12 mouse cellular contexts compared by ENCODE assay signal in the genomic region with DNA sequence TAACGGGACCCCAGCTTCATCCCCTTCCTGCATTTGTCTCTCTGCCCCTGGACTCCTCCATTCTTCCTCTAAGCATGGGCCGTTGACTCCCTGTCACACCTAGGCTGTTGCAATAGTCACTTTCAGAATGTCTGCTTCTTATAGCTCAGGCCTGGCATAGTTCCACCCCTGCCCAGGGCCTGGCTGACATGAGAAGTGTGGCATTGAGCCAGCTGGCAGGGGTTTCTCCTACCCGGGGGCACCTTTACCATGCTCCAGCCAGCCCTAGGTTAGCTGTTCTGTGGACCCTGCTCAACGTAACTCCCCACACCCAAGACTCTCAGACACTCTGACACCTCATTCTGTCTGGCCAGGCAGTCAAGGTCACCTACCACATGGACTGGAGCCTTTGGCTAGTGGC. TPM values are rescaled to one million over a fixed set of nuclear protein-coding genes. Genes with fewer than 3 reads are reported as not detected.
DNase-seq lines count a peak whose midpoint lies in the region; ATAC-seq and TF ChIP-seq lines count a peak whose summit lies in the region.
"Had no signal": no experiment of that assay in that cellular context is flagged by ENCODE, and none has a peak within 500 bp of the region (broad histone marks: within the 10 kb centered on the region; RNA-seq: fewer than 3 reads in every experiment).

No protein-coding gene starts in this region.

- no peak overlapping the region for H3K4me3 ChIP-seq in kidney, embryonic 15.5 days (replicated peaks)
- no peak overlapping the region for H3K4me3 ChIP-seq in cerebellum, adult 2 months (replicated peaks; ENCODE audit: insufficient read depth, low read depth, low read length)
- no peak overlapping the region for H3K4me3 ChIP-seq in lung, postnatal 0 days (ENCODE audit: low read depth, low read length)
- H3K4me3 ChIP-seq: midbrain, embryonic 10.5 days had no signal

- H3K4me2 ChIP-seq in kidney, embryonic 15.5 days: no peak overlapping the region
- no peak overlapping the region for H3K4me2 ChIP-seq in lung, postnatal 0 days (replicated peaks; ENCODE audit: low read depth, low read length)

- no peak overlapping the region for H3K9ac ChIP-seq in kidney, embryonic 15.5 days
- H3K9ac ChIP-seq in lung, postnatal 0 days (replicated peaks; ENCODE audit: low read depth): no peak overlapping the region

- H3K27ac ChIP-seq in kidney, embryonic 15.5 days: no peak overlapping the region
- H3K27ac ChIP-seq in cerebellum, adult 2 months (ENCODE audit: insufficient read depth, low read length): no peak overlapping the region
- H3K27ac ChIP-seq in lung, postnatal 0 days (ENCODE audit: low read length): no peak overlapping the region
- H3K27ac ChIP-seq: midbrain, embryonic 10.5 days had no signal

- H3K27me3 ChIP-seq in kidney, embryonic 15.5 days: no peaks in the 10 kb centered on the region
- no peaks in the 10 kb centered on the region for H3K27me3 ChIP-seq in cerebellum, adult 2 months (ENCODE audit: control insufficient read depth, insufficient read depth, low read length)
- no peaks in the 10 kb centered on the region for H3K27me3 ChIP-seq in lung, postnatal 0 days (replicated peaks; ENCODE audit: insufficient read depth, low read length)

- H3K36me3 ChIP-seq in kidney, embryonic 15.5 days: no peaks in the 10 kb centered on the region
- no peaks in the 10 kb centered on the region for H3K36me3 ChIP-seq in lung, postnatal 0 days (ENCODE audit: insufficient read depth, low read length)
- H3K36me3 ChIP-seq: G1E; midbrain, embryonic 10.5 days had no signal

- TF ChIP-seq CTCF in cerebellum, adult 2 months (IDR thresholded peaks at IDR 0.05; ENCODE audit: borderline replicate concordance, insufficient read depth, low read depth, low read length): no peak
- TF ChIP-seq CTCF in lung, postnatal 0 days (IDR thresholded peaks at IDR 0.05): no peak

- TF ChIP-seq POLR2A in cerebellum, adult 2 months (IDR thresholded peaks at IDR 0.05; ENCODE audit: borderline replicate concordance, insufficient read depth, low read length): no peak

- peak; percentile 70 for DNase-seq in kidney, adult 18-20 months
- peak; percentile 54 to 63 for DNase-seq in cerebellum, adult 2 months
- DNase-seq in gastrocnemius, postnatal 25 days: peak; percentile 10
- DNase-seq in lung, postnatal 0 days (ENCODE audit: low spot score): peak; percentile 61
- no peak for DNase-seq in ovary, postnatal 10 days (ENCODE audit: low spot score)
- DNase-seq in neural tube, embryonic 10.5 days (ENCODE audit: extremely low spot score, low spot score): no peak
- DNase-seq in layer of hippocampus, postnatal 14 days (ENCODE audit: low spot score in 2 of 2): no peak
- DNase-seq: thymus, adult 2 months had no signal

- whole genome bisulfite sequencing in kidney, embryonic 15.5 days: 58% methylated on average over 4 of the region's 4 CpGs
- WGBS in cerebellum, adult 2 months: 41% methylated on average over 4 of the region's 4 CpGs
- 25% methylated on average over 4 of the region's 4 CpGs for WGBS in lung, postnatal 0 days

- no peaks in the 10 kb centered on the region for H3K9me3 ChIP-seq in kidney, embryonic 15.5 days (replicated peaks)
- H3K9me3 ChIP-seq in lung, postnatal 0 days (ENCODE audit: low read length): no peaks in the 10 kb centered on the region
- H3K9me3 ChIP-seq: G1E; midbrain, embryonic 10.5 days had no signal

- no peak for ATAC-seq in kidney, embryonic 15.5 days (replicated peaks; ENCODE audit: low FRiP score)
- ATAC-seq in lung, postnatal 0 days: peak; percentile 58
- ATAC-seq: hindbrain, embryonic 16.5 days had no signal

- H3K4me1 ChIP-seq in kidney, embryonic 15.5 days: peaks cover 16% of the 10 kb centered on the region
- peaks cover 32% of the 10 kb centered on the region for H3K4me1 ChIP-seq in cerebellum, adult 2 months (ENCODE audit: control insufficient read depth, insufficient read depth, low read length)
- no peaks in the 10 kb centered on the region for H3K4me1 ChIP-seq in lung, postnatal 0 days (ENCODE audit: insufficient read depth, low read depth, low read length)
- H3K4me1 ChIP-seq: midbrain, embryonic 10.5 days had no signal

- TF ChIP-seq EP300 in lung, postnatal 0 days (IDR thresholded peaks at IDR 0.05): no peak

RNA-seq across cellular contexts. Expression of gene Sctr, which starts 21.0 kb away (rescaled TPM):
- 0.63 and 1.2 TPM in 2 replicates for polyA plus RNA-seq in kidney, embryonic 15.5 days (2015; fragmentation: Nextera tagmentation; extraction: Ambion mirVana)
- 0.19 and 0.25 TPM in 2 replicates for polyA plus RNA-seq in cerebellum, adult 2 months (2012; rRNA removed)
- 1 to 10 TPM; 3.0 to 3.8 TPM for total RNA-seq in gastrocnemius, postnatal 25 days (2021)
- 0.14 TPM in 2 replicates for polyA plus RNA-seq in lung, postnatal 0 days (2015; fragmentation: Nextera tagmentation; extraction: Ambion mirVana)
- 1 to 10 TPM; 2.0 to 2.4 TPM for total RNA-seq in layer of hippocampus, postnatal 14 days (2021)
- total RNA-seq: G1E had no signal
- polyA plus RNA-seq: G1E had no signal

RNA-seq across cellular contexts. Expression of gene Cfap221, which starts 30.7 kb away (rescaled TPM):
- 0.06 and 0.08 TPM in 2 replicates for polyA plus RNA-seq in kidney, embryonic 15.5 days (2015; fragmentation: Nextera tagmentation; extraction: Ambion mirVana)
- 0.08 and 0.14 TPM in 2 replicates for polyA plus RNA-seq in cerebellum, adult 2 months (2012; rRNA removed)
- not detected for total RNA-seq in gastrocnemius, postnatal 25 days (2021)
- 0.39 and 1.7 TPM in 2 replicates for polyA plus RNA-seq in lung, postnatal 0 days (2015; fragmentation: Nextera tagmentation; extraction: Ambion mirVana)
- total RNA-seq in layer of hippocampus, postnatal 14 days (2021): 1 to 10 TPM in 1 of 2 experiments, under 1 TPM in 1; 0.90 to 1.1 TPM
- total RNA-seq: G1E had no signal
- polyA plus RNA-seq: G1E; thymus, adult 2 months had no signal

RNA-seq across cellular contexts. Expression of gene Tmem37, which starts 46.2 kb away (rescaled TPM):
- polyA plus RNA-seq in kidney, embryonic 15.5 days (2015; fragmentation: Nextera tagmentation; extraction: Ambion mirVana): 51.3 and 53.6 TPM in 2 replicates
- polyA plus RNA-seq in cerebellum, adult 2 months (2012; rRNA removed): 1.3 and 2.2 TPM in 2 replicates
- total RNA-seq in gastrocnemius, postnatal 25 days (2021): 10 to 100 TPM; 11.2 to 16.5 TPM
- 121 and 127 TPM in 2 replicates for polyA plus RNA-seq in lung, postnatal 0 days (2015; fragmentation: Nextera tagmentation; extraction: Ambion mirVana)
- total RNA-seq in layer of hippocampus, postnatal 14 days (2021): 1 to 10 TPM in 1 of 2 experiments, under 1 TPM in 1; 0.69 to 2.1 TPM
- polyA plus RNA-seq: G1E had no signal

Comparison
In these comparisons a context has a peak if more than half of its experiments do, and no peak if none do; other contexts are left out.
1. DNase-seq: peak in kidney, adult 18-20 months (single experiment), cerebellum, adult 2 months (2 of 2), gastrocnemius, postnatal 25 days (single experiment) and lung, postnatal 0 days (single experiment); none in ovary, postnatal 10 days (single experiment), neural tube, embryonic 10.5 days (single experiment) and layer of hippocampus, postnatal 14 days (0 of 2).
2. RNA of gene Tmem37, which starts 46.2 kb away (polyA plus RNA-seq): 121 to 127 TPM in lung, postnatal 0 days and 51.3 to 53.6 TPM in kidney, embryonic 15.5 days; 1.3 to 2.2 TPM in cerebellum, adult 2 months; every median in the first group is over 10 times any median in the second.